Mouse (Mus musculus): ENCODE measurements around the gene Lrpprc.

DNA sequence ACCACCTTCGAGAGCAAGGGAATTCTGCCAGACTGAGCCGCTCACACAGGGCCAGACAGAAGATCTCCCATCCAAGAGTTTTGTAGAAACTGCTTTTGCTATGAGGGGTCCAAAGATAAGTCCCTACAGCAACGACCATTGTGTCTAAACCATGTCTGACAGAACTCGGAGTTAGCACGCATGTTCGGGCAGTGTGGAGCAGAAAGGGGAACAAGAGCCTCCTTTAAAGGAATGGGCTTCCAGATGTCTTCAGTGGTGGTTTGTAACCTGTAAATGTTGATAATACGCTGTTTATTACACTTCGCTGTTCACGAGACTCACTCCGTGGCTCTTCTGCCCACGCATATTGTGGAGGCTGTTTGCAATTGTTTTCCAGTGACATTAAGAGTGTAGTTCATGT is 113.0 kb downstream of the Lrpprc start:
- TF ChIP-seq CTCF (IDR thresholded peaks at IDR 0.05; ENCODE audit: low read depth, low read length), result no peak
- TF ChIP-seq TAL1 (conservative IDR thresholded peaks at IDR 0.05; ENCODE audit: low read depth, low read length), result no peak
- no peak for TF ChIP-seq GATA1 (IDR thresholded peaks at IDR 0.05; ENCODE audit: borderline replicate concordance, low read length)
- TF ChIP-seq POLR2AphosphoS5 (IDR thresholded peaks at IDR 0.05; ENCODE audit: insufficient replicate concordance, low read depth, low read length), result no peak
- TF ChIP-seq GATA2 (IDR thresholded peaks at IDR 0.05; ENCODE audit: borderline replicate concordance, low read depth, low read length), result no peak
